Comparison of ENCODE assay signal across 26 mouse cellular contexts in genomic region chr19:29368041-29368440, GRCm38 (mm10). TPM values are rescaled to one million over a fixed set of nuclear protein-coding genes. Genes with fewer than 3 reads are reported as not detected.
A peak's percentile ranks its signal among the peaks of the same experiment; 100 is the strongest.
DNase-seq lines count a peak whose midpoint lies in the region; ATAC-seq and TF ChIP-seq lines count a peak whose summit lies in the region.
"Had no signal": no experiment of that assay in that cellular context is flagged by ENCODE, and none has a peak within 500 bp of the region (broad histone marks: within the 10 kb centered on the region; RNA-seq: fewer than 3 reads in every experiment).

No protein-coding gene starts in this region.

- no peak overlapping the region for H3K9ac ChIP-seq in hindbrain, postnatal 0 days (replicated peaks; ENCODE audit: low read length)
- H3K9ac ChIP-seq in hindbrain, embryonic 12.5 days, result no peak overlapping the region

- no peaks in the 10 kb centered on the region for H3K27me3 ChIP-seq in hindbrain, postnatal 0 days (ENCODE audit: insufficient read depth, low read length)
- peaks cover 5% of the 10 kb centered on the region for H3K27me3 ChIP-seq in hindbrain, embryonic 12.5 days
- no peaks in the 10 kb centered on the region for H3K27me3 ChIP-seq in spleen, adult 2 months (ENCODE audit: control insufficient read depth, insufficient read depth, low read length)
- H3K27me3 ChIP-seq: kidney, embryonic 15.5 days had no signal

- no peak overlapping the region for H3K27ac ChIP-seq in hindbrain, postnatal 0 days
- no peak overlapping the region for H3K27ac ChIP-seq in hindbrain, embryonic 12.5 days
- no peak overlapping the region for H3K27ac ChIP-seq in spleen, adult 2 months (ENCODE audit: insufficient read depth, low read length)
- H3K27ac ChIP-seq: kidney, embryonic 15.5 days; limb, embryonic 13.5 days; midbrain, embryonic 13.5 days had no signal

- no peak for TF ChIP-seq CTCF in hindbrain, postnatal 0 days (IDR thresholded peaks at IDR 0.05; ENCODE audit: low read depth)
- TF ChIP-seq CTCF in spleen, adult 2 months (IDR thresholded peaks at IDR 0.05; ENCODE audit: extremely low read depth, insufficient read depth, insufficient read length, insufficient replicate concordance), result no peak

- 86% methylated on average over 2 of the region's 2 CpGs for WGBS in hindbrain, postnatal 0 days
- 89% methylated on average over 2 of the region's 2 CpGs for WGBS in hindbrain, embryonic 12.5 days
- 63% methylated on average over 2 of the region's 2 CpGs for WGBS in spleen, adult 2 months

- ATAC-seq in hindbrain, postnatal 0 days, result no peak
- ATAC-seq in hindbrain, embryonic 12.5 days (ENCODE audit: low FRiP score), result no peak
- ATAC-seq: midbrain, embryonic 13.5 days had no signal

- H3K9me3 ChIP-seq in hindbrain, postnatal 0 days (ENCODE audit: low read length), result no peaks in the 10 kb centered on the region
- H3K9me3 ChIP-seq in hindbrain, embryonic 12.5 days (replicated peaks), result no peaks in the 10 kb centered on the region
- H3K9me3 ChIP-seq: heart, embryonic 10.5 days; kidney, embryonic 15.5 days; limb, embryonic 13.5 days; midbrain, embryonic 13.5 days had no signal

- peak overlapping the region; percentile 72; the same call in 1 of the 2 replicates for H3K4me2 ChIP-seq in hindbrain, postnatal 0 days (ENCODE audit: low read depth, low read length)
- no peak overlapping the region for H3K4me2 ChIP-seq in hindbrain, embryonic 12.5 days (replicated peaks)

- no peaks in the 10 kb centered on the region for H3K36me3 ChIP-seq in hindbrain, postnatal 0 days (ENCODE audit: insufficient read depth, low read length)
- no peaks in the 10 kb centered on the region for H3K36me3 ChIP-seq in hindbrain, embryonic 12.5 days
- H3K36me3 ChIP-seq in spleen, adult 2 months (ENCODE audit: control insufficient read depth, insufficient read depth, low read length), result no peaks in the 10 kb centered on the region
- H3K36me3 ChIP-seq: heart, embryonic 10.5 days; kidney, embryonic 15.5 days; limb, embryonic 13.5 days; midbrain, embryonic 13.5 days had no signal

- H3K4me3 ChIP-seq in hindbrain, postnatal 0 days (ENCODE audit: low read length), result no peak overlapping the region
- H3K4me3 ChIP-seq in hindbrain, embryonic 12.5 days, result no peak overlapping the region
- 0 out of 2 replicates have a peak overlapping the region, but pooled peaks have one; percentile 27 for H3K4me3 ChIP-seq in spleen, adult 2 months (ENCODE audit: extremely low read depth, insufficient read depth, insufficient read length)

- DNase-seq in hindbrain, postnatal 0 days (ENCODE audit: low spot score), result no peak
- DNase-seq in spleen, adult 2 months (ENCODE audit: low read depth in 1 of 2, low spot score in 2 of 2), result no peak
- DNase-seq in spleen, adult 12 weeks (ENCODE audit: low spot score), result no peak
- DNase-seq in induced T-regulatory cell, adult 2 months (ENCODE audit: low read depth), result peak; percentile 50
- DNase-seq in kidney, adult 8-10 months, result no peak
- DNase-seq in thymus, postnatal 25 days, result no peak
- DNase-seq: adrenal gland, postnatal 25 days; cerebellum, adult 9-10 months; kidney, postnatal 4 days; thymus, adult 2 months had no signal

- TF ChIP-seq POLR2A in spleen, adult 2 months (IDR thresholded peaks at IDR 0.05; ENCODE audit: low read depth, low read length), result no peak

- no peaks in the 10 kb centered on the region for H3K4me1 ChIP-seq in hindbrain, postnatal 0 days (ENCODE audit: insufficient read depth, low read length)
- peaks cover 6% of the 10 kb centered on the region; the same call in 1 of the 2 replicates for H3K4me1 ChIP-seq in hindbrain, embryonic 12.5 days
- H3K4me1 ChIP-seq in spleen, adult 2 months (ENCODE audit: control insufficient read depth, insufficient read depth, insufficient read length), result peaks cover 9% of the 10 kb centered on the region
- H3K4me1 ChIP-seq: heart, embryonic 10.5 days had no signal

RNA-seq across cellular contexts. Expression of gene Cd274, which starts 0.8 kb away (rescaled TPM):
- 0.16 and 0.61 TPM in 2 replicates for total RNA-seq in hindbrain, postnatal 0 days (2014; rRNA removed)
- polyA plus RNA-seq in hindbrain, postnatal 0 days (2015; fragmentation: Nextera tagmentation; extraction: Ambion mirVana), result 0.24 and 0.28 TPM in 2 replicates
- polyA plus RNA-seq in hindbrain, embryonic 12.5 days (2016; fragmentation: Nextera tagmentation; extraction: Ambion mirVana), result 0.44 and 0.50 TPM in 2 replicates
- 10.4 and 11.0 TPM in 2 replicates for polyA plus RNA-seq in spleen, adult 2 months (2012; rRNA removed)

RNA-seq across cellular contexts. Expression of gene Plgrkt, which starts 0.9 kb away (rescaled TPM):
- 18.2 and 27.9 TPM in 2 replicates for total RNA-seq in hindbrain, postnatal 0 days (2014; rRNA removed)
- 58.7 and 66.3 TPM in 2 replicates for polyA plus RNA-seq in hindbrain, postnatal 0 days (2015; fragmentation: Nextera tagmentation; extraction: Ambion mirVana)
- 79.4 and 88.9 TPM in 2 replicates for polyA plus RNA-seq in hindbrain, embryonic 12.5 days (2016; fragmentation: Nextera tagmentation; extraction: Ambion mirVana)
- polyA plus RNA-seq in spleen, adult 2 months (2012; rRNA removed), result 55.6 and 63.9 TPM in 2 replicates

RNA-seq across cellular contexts. Expression of gene Rln1, which starts 33.6 kb away (rescaled TPM):
- total RNA-seq in hindbrain, postnatal 0 days (2014; rRNA removed), result 3.1 and 6.6 TPM in 2 replicates
- polyA plus RNA-seq in hindbrain, postnatal 0 days (2015; fragmentation: Nextera tagmentation; extraction: Ambion mirVana), result 7.2 and 7.3 TPM in 2 replicates
- 1.1 and 1.3 TPM in 2 replicates for polyA plus RNA-seq in hindbrain, embryonic 12.5 days (2016; fragmentation: Nextera tagmentation; extraction: Ambion mirVana)
- not detected in 2 replicates for polyA plus RNA-seq in spleen, adult 2 months (2012; rRNA removed)
- total RNA-seq: adrenal gland, postnatal 25 days; hematopoietic stem cell, adult 5-6 weeks had no signal
- polyA plus RNA-seq: gonadal fat pad, adult 2 months; heart, embryonic 16.5 days; intestine, postnatal 0 days; limb, embryonic 13.5 days; liver, embryonic 16.5 days; stomach, postnatal 0 days had no signal

RNA-seq across cellular contexts. Expression of gene Pdcd1lg2, which starts 42.7 kb away (rescaled TPM):
- total RNA-seq in hindbrain, postnatal 0 days (2014; rRNA removed), result 0.18 and 0.94 TPM in 2 replicates
- 0.14 and 0.16 TPM in 2 replicates for polyA plus RNA-seq in hindbrain, postnatal 0 days (2015; fragmentation: Nextera tagmentation; extraction: Ambion mirVana)
- not detected in 2 replicates for polyA plus RNA-seq in hindbrain, embryonic 12.5 days (2016; fragmentation: Nextera tagmentation; extraction: Ambion mirVana)
- 1.0 and 1.2 TPM in 2 replicates for polyA plus RNA-seq in spleen, adult 2 months (2012; rRNA removed)
- total RNA-seq: adrenal gland, postnatal 25 days had no signal
- polyA plus RNA-seq: cortical plate, adult 2 months; embryonic facial prominence, embryonic 11.5 days; forebrain, embryonic 11.5 days; forebrain, postnatal 0 days; gonadal fat pad, adult 2 months; heart, embryonic 10.5 days; intestine, postnatal 0 days; kidney, embryonic 15.5 days; limb, embryonic 13.5 days; neural tube, embryonic 14.5 days had no signal

RNA-seq across cellular contexts. Expression of gene Insl6, which starts 42.9 kb away (rescaled TPM):
- total RNA-seq in hindbrain, postnatal 0 days (2014; rRNA removed), result 2.3 TPM in 1 of 2 replicates, not detected in the other
- 1.8 and 2.6 TPM in 2 replicates for polyA plus RNA-seq in hindbrain, postnatal 0 days (2015; fragmentation: Nextera tagmentation; extraction: Ambion mirVana)
- polyA plus RNA-seq in hindbrain, embryonic 12.5 days (2016; fragmentation: Nextera tagmentation; extraction: Ambion mirVana), result 5.3 and 6.8 TPM in 2 replicates
- 1.5 and 2.1 TPM in 2 replicates for polyA plus RNA-seq in spleen, adult 2 months (2012; rRNA removed)
